Mouse (Mus musculus) hindbrain, embryonic 15.5 days (tissue): ENCODE data around the gene Galns. TPM values are rescaled to one million over a fixed set of nuclear protein-coding genes. Genes with fewer than 3 reads are reported as not detected.
"Not testable (repeated sequence)": the region's sequence is repeated elsewhere in the genome, so short reads cannot be mapped to it uniquely, and the experiment has no call there.

Experiments used
- ATAC-seq: fragments of 200-750 bp; cut with Nextera tagmentation; 2 replicates; pipeline ENCODE4 v1.8.0; 2017; ENCODE audit warnings: low read depth, moderate number of reproducible peaks, moderate TSS enrichment; ENCODE audit not compliant: low FRiP score
- H3K27ac ChIP-seq: fragments of 300-500 bp; sonication (generic); replicated peaks from 2 replicates; pipeline ENCODE4 v1.5.1; 2015; ENCODE audit warnings: mild to moderate bottlenecking, inconsistent platforms
- H3K27me3 ChIP-seq: fragments of 300-500 bp; sonication (generic); 2 replicates; pipeline ENCODE4 v1.6.1; 2015; ENCODE audit warnings: control low read depth, inconsistent platforms
- H3K36me3 ChIP-seq: fragments of 300-500 bp; sonication (generic); 2 replicates; pipeline ENCODE4 v1.6.1; 2015; ENCODE audit warnings: control low read depth, inconsistent platforms
- H3K4me1 ChIP-seq: fragments of 300-500 bp; sonication (generic); replicated peaks from 2 replicates; pipeline ENCODE4 v1.6.1; 2015; ENCODE audit warnings: control low read depth, inconsistent platforms
- H3K4me2 ChIP-seq: fragments of 300-500 bp; sonication (generic); 2 replicates; pipeline ENCODE4 v1.6.1; 2015; ENCODE audit warnings: moderate library complexity, mild to moderate bottlenecking, inconsistent platforms
- H3K4me3 ChIP-seq: fragments of 300-500 bp; sonication (generic); 2 replicates; pipeline ENCODE4 v1.5.1; 2015; ENCODE audit warnings: mild to moderate bottlenecking, inconsistent platforms
- H3K9ac ChIP-seq: fragments of 300-500 bp; sonication (generic); 2 replicates; pipeline ENCODE4 v1.6.1; 2015; ENCODE audit warnings: inconsistent platforms
- H3K9me3 ChIP-seq: fragments of 300-500 bp; sonication (generic); 2 replicates; pipeline ENCODE4 v1.6.1; 2016; ENCODE audit warnings: control low read depth, inconsistent platforms
- WGBS: fragments of 180-500 bp; shearing (Covaris S2); methylation state at CpG from one replicate; pipeline ENCODE4 v1.1.7; 2015; 5-methylcytosine and 5-hydroxymethylcytosine counted together
- polyA plus RNA-seq: library from polyadenylated mRNA; unstranded; fragments of >200 nt; fragmentation: Nextera tagmentation; extraction: Ambion mirVana; gene quantifications from 2 replicates; pipeline ENCODE4 v1.2.1, GENCODE M21; 2015

Gene Galns
- polyA plus RNA-seq, 1 experiment from 2014 or later = 6.8 TPM

- ATAC-seq = no peak
- peaks cover 19% of the 10 kb centered on the region for H3K36me3 ChIP-seq
- WGBS = 78% methylated on average over 6 of the region's 6 CpGs
- H3K4me3 ChIP-seq = no peak overlapping the region
- H3K4me2 ChIP-seq = no peak overlapping the region
- no peaks in the 10 kb centered on the region for H3K9me3 ChIP-seq
- no peaks in the 10 kb centered on the region for H3K27me3 ChIP-seq
- H3K4me1 ChIP-seq = peaks cover 9% of the 10 kb centered on the region
- no peak overlapping the region for H3K27ac ChIP-seq
- H3K9ac ChIP-seq = no peak overlapping the region
Observed at GRCm38 (mm10) chr8:122644175-122644954, 33.1 kb upstream of the Galns start.

GRCm38 (mm10) chr8:122642071-122642470 lies 30.8 kb upstream of the Galns start:
- Histone ChIP-seq H3K27ac (no peak overlapping the region), H3K27me3 (no peaks in the 10 kb centered on the region), H3K4me2 (no peak overlapping the region), H3K9ac (no peak overlapping the region), H3K9me3 (no peaks in the 10 kb centered on the region), H3K4me3 (no peak overlapping the region), H3K36me3 (peaks cover 10% of the 10 kb centered on the region; the same call in 1 of the 2 replicates), H3K4me1 (peaks cover 22% of the 10 kb centered on the region)
- no peak for ATAC-seq
- WGBS = 69% methylated on average over 9 of the region's 9 CpGs

- Histone ChIP-seq H3K27me3 (no peaks in the 10 kb centered on the region), H3K4me3 (no peak overlapping the region), H3K9me3 (no peaks in the 10 kb centered on the region), H3K4me2 (no peak overlapping the region), H3K4me1 (peaks cover 22% of the 10 kb centered on the region), H3K9ac (no peak overlapping the region), H3K36me3 (peaks cover 8% of the 10 kb centered on the region; the same call in 1 of the 2 replicates), H3K27ac (no peak overlapping the region)
- ATAC-seq = no peak
- 83% methylated on average over 15 of the region's 15 CpGs for WGBS
Observed at GRCm38 (mm10) chr8:122641406-122641805, 30.1 kb upstream of the Galns start.

GRCm38 (mm10) chr8:122640825-122641224 lies 29.6 kb upstream of the Galns start:
- no peak overlapping the region for H3K4me3 ChIP-seq
- peaks cover 22% of the 10 kb centered on the region for H3K4me1 ChIP-seq
- 88% methylated on average over 4 of the region's 4 CpGs for WGBS
- H3K27me3 ChIP-seq = no peaks in the 10 kb centered on the region
- H3K36me3 ChIP-seq = peaks cover 9% of the 10 kb centered on the region
- no peak overlapping the region for H3K4me2 ChIP-seq
- no peak overlapping the region for H3K9ac ChIP-seq
- H3K9me3 ChIP-seq = no peaks in the 10 kb centered on the region
- no peak for ATAC-seq
- H3K27ac ChIP-seq = 0 out of 2 replicates have a peak overlapping the region, but pooled peaks have one; percentile 5

GRCm38 (mm10) chr8:122639521-122640248 lies 28.4 kb upstream of the Galns start:
- H3K27ac ChIP-seq = peak overlapping the region; percentile 66

GRCm38 (mm10) chr8:122638601-122639000 lies 27.3 kb upstream of the Galns start:
- H3K27me3 ChIP-seq = no peaks in the 10 kb centered on the region
- peaks cover 22% of the 10 kb centered on the region for H3K4me1 ChIP-seq
- peaks cover 28% of the 10 kb centered on the region for H3K36me3 ChIP-seq
- 51% methylated on average over 16 of the region's 16 CpGs for WGBS
- no peaks in the 10 kb centered on the region for H3K9me3 ChIP-seq
- H3K27ac ChIP-seq = peak overlapping the region; percentile 66; the same call in 1 of the 2 replicates
- no peak overlapping the region for H3K9ac ChIP-seq
- ATAC-seq = no peak
- H3K4me3 ChIP-seq = no peak overlapping the region
- no peak overlapping the region for H3K4me2 ChIP-seq

More at GRCm38 (mm10) chr8:122639521-122640248, 28.4 kb upstream of the Galns start:
- 32% methylated on average over 16 of the region's 16 CpGs for WGBS
- Histone ChIP-seq H3K27me3 (no peaks in the 10 kb centered on the region), H3K9ac (no peak overlapping the region), H3K36me3 (peaks cover 18% of the 10 kb centered on the region), H3K9me3 (no peaks in the 10 kb centered on the region), H3K4me1 (peaks cover 22% of the 10 kb centered on the region), H3K4me3 (no peak overlapping the region), H3K4me2 (no peak overlapping the region)
- ATAC-seq = peak; percentile 58

GRCm38 (mm10) chr8:122637230-122637629 lies 26.0 kb upstream of the Galns start:
- Histone ChIP-seq H3K36me3 (peaks cover 37% of the 10 kb centered on the region), H3K4me3 (no peak overlapping the region), H3K4me1 (peaks cover 22% of the 10 kb centered on the region), H3K27ac (no peak overlapping the region), H3K27me3 (no peaks in the 10 kb centered on the region), H3K9me3 (no peaks in the 10 kb centered on the region), H3K4me2 (no peak overlapping the region), H3K9ac (no peak overlapping the region)
- no peak for ATAC-seq
- WGBS = 88% methylated on average over 9 of the region's 9 CpGs

GRCm38 (mm10) chr8:122636803-122637175 lies 25.5 kb upstream of the Galns start:
- Histone ChIP-seq H3K9me3 (no peaks in the 10 kb centered on the region), H3K27me3 (no peaks in the 10 kb centered on the region), H3K9ac (no peak overlapping the region), H3K27ac (no peak overlapping the region), H3K36me3 (peaks cover 37% of the 10 kb centered on the region), H3K4me3 (no peak overlapping the region), H3K4me2 (no peak overlapping the region), H3K4me1 (peaks cover 22% of the 10 kb centered on the region)
- no peak for ATAC-seq
- WGBS = 65% methylated on average over 9 of the region's 9 CpGs

GRCm38 (mm10) chr8:122635878-122636802 lies 24.9 kb upstream of the Galns start:
- H3K4me2 ChIP-seq = no peak overlapping the region
- H3K4me3 ChIP-seq = no peak overlapping the region
- no peaks in the 10 kb centered on the region for H3K9me3 ChIP-seq
- H3K9ac ChIP-seq = no peak overlapping the region
- H3K27me3 ChIP-seq = no peaks in the 10 kb centered on the region
- no peak for ATAC-seq
- no peak overlapping the region for H3K27ac ChIP-seq
- 82% methylated on average over 14 of the region's 14 CpGs for WGBS
- peaks cover 37% of the 10 kb centered on the region for H3K36me3 ChIP-seq
- peaks cover 22% of the 10 kb centered on the region for H3K4me1 ChIP-seq

- Histone ChIP-seq H3K4me2 (no peak overlapping the region), H3K9me3 (no peaks in the 10 kb centered on the region), H3K36me3 (peaks cover 42% of the 10 kb centered on the region), H3K27ac (no peak overlapping the region), H3K4me1 (peaks cover 7% of the 10 kb centered on the region), H3K9ac (no peak overlapping the region), H3K27me3 (no peaks in the 10 kb centered on the region), H3K4me3 (no peak overlapping the region)
- ATAC-seq = no peak
- 93% methylated on average over 14 of the region's 14 CpGs for WGBS
Observed at GRCm38 (mm10) chr8:122633205-122633604, 21.9 kb upstream of the Galns start.

GRCm38 (mm10) chr8:122632134-122632533 lies 20.9 kb upstream of the Galns start:
- H3K27me3 ChIP-seq, H3K27ac ChIP-seq, H3K9me3 ChIP-seq, H3K4me1 ChIP-seq, H3K4me3 ChIP-seq, H3K4me2 ChIP-seq, ATAC-seq, H3K9ac ChIP-seq: not testable (repeated sequence)
- H3K36me3 ChIP-seq = peaks cover 38% of the 10 kb centered on the region
- WGBS = 79% methylated on average over 3 of the region's 3 CpGs
